Mouse (Mus musculus): ENCODE measurements around the gene Itk.
A peak's percentile ranks its signal among the peaks of the same experiment; 100 is the strongest.

Gene Itk

DNA sequence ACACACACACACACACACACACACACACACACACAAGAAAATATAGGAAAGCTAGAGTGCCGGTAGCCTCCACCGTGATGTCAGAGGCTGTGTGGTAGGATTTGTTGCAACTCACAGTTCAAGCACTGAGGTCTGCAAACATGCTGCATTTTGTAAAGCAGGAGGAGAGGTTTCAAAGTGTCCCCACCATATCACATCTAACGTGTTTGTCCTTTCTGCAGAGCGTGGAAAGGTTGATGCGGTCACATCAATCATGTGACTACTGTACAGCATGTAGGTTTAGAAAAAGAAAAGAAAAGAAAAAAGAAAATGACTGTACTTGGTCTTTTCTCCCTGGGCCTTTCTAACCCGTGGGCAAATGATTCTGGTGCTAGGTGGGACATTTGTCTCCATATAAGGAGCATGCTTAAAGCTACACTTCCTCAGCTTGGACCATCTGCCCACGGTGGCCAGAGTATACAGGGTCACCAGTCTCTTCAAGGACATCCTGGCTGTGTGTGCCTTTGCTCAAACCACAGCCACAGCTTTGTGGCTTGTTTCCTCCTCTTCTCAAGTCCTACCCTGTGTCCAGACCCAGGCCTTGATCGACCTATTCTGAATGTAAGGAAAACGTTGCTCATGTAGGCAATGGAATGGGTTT lies 83.3 kb downstream of the Itk start:
- DNase-seq = peak in 1 of 2 experiments; percentile 25

DNA sequence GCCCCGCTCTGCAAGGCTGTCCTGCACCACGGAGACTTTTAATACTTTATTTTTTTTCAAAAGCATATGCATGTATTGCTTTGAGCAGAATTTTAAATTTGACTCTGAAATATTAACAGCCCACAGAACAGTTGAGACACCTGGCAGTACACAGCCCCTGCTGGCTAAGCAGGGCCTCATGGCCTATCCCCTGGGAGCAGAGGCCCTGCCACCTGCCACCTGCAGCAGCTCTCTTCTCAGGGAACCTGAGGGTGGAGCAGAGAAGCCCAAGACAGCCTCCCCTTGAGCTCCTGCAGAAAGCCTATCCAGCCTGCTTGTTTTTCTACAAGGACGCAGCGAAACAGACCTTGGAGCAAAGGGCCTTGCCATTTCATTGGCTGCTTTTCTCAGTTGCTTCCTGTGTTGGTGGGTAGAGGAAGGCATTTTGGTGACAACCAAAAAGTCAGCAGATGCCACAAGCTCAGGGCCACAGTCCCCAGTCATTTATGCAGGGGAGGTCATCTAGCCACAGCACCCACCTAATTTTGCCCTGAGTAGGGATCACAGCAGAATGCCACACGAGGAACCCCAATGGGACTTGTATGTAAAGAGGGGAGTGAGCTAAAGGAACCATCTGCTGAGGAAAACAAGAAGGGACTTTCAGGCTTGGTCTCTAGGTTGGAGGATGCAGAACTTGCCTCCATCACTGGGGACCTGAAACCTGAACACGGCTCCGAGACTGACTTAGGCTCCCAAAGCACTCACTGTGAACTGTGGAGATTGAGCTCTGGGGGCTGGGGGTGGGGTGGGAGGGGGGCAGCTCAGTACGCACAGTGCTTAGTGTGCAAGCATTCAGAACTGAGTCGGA lies 84.2 kb downstream of the Itk start:
- DNase-seq = peak in 1 of 2 experiments; percentile 23

DNA sequence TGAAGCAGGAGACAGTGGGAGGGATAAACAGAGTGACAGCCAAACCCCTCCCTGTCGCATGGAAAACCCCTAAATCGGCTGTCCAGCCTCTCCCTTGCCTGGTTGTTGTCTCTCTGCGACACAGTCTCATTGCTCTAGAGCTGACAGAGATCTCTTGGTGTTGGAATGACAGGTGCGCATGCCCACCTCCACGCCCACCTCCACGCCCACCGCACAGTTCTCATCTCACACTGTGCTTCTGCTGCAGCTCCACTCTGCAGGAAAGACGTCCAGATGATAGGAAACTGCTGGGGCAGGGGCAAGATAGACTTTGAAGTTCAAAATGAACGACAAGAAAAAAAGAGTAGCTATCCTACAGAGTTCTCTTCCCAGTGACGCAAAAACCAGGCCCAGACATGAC lies 85.2 kb downstream of the Itk start:
- DNase-seq = no peak

DNA sequence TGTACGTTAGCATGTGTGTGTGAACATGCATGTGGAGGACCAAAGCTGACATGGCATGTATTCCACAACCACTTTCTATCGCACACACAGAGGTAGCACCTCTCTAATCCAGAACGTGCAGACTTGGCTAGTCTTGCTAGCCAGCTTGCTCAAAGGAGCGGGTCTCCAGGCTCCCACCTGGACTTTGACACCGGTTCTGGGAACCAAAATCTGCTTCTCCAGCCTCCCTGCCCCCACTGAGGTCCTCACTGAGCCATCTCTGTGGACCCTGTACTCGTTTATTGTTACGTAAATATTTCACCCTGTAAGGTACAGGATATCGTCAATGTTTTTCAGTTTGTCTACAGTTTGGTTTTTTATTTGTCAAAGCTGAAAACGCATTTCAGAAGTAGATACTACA lies 86.8 kb downstream of the Itk start:
- DNase-seq = peak; percentile 60 to 82

DNA sequence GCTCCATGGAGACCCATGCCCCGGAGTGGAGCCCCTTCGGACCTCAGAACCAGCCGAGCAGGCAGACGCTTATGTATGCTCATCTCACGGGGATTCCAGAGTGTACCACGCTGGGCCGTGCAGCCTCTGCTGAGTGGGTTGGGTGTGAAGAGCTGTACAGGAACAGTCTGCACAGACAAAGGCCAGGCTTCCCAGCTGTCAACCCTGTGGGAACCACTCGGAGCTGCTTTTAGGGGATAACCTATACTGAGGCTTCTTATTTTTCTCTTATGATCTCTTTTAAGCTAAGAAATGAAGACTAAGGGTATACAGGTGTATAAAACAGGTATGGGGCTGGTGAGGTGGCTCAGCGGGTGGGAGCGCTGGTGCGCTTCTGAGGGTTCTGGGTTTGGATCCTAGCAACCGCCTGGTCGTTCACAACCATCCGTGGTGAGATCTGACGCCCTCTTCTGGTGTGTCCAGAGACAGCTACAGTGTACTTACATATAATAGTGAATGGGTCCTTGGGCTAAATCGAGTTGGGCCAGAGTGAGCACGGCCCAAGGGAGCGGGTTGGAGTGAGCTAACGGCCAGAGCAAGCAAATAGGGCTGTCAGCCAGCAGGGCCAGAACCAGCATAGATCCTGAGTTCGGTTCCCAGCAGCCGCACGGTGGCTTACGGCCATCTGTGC lies 87.6 kb downstream of the Itk start:
- DNase-seq = no peak

DNA sequence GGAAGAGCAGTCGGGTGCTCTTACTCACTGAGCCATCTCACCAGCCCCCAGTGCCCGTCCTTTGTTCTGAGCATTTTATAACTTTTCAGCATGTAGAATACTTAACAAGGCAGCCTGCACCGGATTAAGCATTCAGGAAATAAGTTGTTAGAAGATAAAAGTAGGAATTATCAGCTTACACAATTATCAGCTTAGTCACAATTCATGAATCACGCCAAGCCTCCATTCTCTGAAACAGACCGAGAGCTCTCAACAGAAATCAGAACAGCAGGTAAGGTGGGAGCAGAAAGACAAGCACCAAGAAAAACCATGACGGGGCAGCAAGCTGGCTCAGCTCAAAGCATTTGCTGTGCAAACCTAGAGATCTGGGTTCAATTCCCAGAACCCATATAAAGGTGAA lies 89.4 kb downstream of the Itk start:
- DNase-seq = no peak

DNA sequence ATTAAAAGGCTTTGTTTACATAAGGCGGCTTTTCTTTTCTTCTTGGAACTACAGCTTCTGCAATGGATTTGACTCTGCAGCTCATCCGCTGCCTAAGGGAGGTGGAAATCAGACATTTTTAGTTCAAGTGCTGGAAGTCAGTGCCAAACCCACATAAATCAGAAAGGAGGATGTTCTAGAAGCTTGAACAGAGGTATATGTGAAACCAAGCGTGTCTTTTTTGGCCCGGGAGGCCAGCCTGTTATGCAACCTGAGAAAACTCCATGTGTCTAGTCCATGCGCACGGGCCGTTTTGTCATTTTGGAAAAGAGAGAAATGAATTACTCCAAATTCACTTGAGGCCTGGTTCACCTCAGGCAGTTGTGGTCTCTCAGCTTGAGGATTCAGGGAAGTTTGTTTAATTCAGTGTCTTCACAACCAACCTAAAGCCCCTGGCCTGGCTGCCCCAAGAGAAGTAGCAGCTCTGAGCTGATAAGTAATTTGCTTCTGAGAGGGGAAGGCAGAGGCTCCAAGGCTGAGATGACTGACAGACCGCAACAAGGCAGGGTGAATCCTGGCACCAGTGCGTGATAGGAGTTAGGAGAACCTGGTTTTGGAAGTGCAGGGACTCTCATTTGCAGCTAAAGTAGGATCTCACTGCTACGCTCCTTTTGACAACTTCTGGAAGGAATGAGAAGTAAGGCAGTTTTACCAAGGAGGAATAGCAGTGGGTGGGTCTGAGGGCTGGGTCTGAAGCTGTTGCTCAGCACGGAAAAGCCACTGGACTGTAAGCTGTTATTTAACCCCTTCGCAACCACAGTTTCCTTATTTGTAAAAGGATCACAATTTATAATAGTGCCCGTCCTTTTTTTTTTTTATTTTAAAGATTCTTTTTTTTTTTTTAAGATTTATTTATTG lies 90.2 kb downstream of the Itk start:
- peak; percentile 66 to 79 for DNase-seq

DNA sequence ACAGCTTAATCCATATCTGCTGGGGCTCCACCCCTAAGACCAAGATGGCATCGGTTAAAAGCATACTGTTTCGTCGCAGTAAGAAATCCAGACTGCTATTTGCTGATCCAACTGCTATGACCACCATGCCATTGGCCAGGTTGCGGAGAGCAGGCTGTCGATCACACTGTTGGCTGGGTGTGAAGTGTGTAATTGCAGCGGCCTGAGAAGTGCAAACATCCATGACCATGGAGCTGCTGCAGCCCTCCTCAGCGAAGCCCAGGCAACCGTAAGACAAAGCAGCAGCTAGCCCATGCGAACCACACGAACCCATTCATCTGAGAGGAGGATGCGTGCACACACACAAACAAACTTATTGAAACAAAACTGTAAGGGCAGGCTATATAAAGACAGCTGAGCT lies 94.9 kb downstream of the Itk start:
- DNase-seq = peak in 1 of 2 experiments; percentile 44

DNA sequence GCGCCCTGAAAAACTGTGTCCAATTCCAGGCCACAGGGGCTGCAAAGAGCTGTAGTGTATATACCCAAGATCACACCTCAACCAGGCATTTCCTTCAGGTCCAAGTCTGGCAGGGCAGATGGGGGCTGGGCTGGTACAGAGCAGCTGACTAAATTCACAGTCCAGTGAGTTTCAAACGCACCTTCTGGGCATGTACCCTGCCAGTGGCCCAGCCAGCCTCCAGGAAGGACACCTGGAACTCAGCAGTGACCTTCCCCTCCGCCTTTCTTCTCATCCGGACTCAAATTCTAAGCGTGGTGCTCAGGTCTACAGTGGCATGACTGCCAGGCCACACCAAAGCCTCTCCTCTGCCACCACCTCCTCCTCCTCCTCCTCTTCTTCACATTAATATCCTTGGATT lies 95.8 kb downstream of the Itk start:
- peak; percentile 87 to 95 for DNase-seq

DNA sequence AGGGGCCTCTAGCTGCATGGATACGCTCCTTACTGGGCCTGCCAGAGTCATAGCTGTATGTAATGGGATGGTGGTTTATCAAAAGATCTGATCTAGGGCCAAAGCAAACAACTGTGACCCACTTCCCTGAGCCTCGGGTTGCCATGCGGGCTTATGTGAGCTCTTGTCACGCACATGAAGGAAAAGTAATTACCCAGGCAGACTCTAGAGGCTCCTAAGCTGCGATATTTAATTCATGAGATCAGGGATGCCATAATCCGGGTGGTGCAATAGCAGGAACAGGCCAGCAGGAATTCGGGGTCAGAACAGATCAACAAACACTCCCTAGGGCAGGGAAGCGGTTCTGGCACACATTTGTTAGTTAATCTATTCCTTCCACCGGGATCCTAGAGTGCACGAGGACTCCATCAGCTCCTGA lies 98.3 kb downstream of the Itk start:
- DNase-seq = peak; percentile 64 to 84

DNA sequence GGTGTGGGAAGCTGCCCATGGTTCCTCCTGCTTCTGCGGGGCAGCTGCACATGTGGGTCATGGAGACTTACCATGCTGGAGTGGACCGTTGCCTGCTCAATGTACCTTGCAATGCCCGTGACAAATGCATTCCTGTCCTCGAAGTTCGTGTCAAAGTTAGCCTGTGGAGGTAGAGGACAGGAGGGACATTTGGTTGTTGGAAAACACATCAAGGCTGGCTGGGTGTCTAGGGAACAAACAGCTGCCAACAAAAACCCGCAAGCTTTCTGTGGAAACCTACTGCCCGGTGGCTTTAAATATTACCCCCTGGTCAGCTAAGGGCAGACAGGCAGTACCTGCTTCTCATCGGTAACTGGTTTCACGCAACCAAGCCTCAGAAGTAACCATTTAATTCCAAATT lies 99.8 kb downstream of the Itk start:
- peak; percentile 62 to 85 for DNase-seq

DNA sequence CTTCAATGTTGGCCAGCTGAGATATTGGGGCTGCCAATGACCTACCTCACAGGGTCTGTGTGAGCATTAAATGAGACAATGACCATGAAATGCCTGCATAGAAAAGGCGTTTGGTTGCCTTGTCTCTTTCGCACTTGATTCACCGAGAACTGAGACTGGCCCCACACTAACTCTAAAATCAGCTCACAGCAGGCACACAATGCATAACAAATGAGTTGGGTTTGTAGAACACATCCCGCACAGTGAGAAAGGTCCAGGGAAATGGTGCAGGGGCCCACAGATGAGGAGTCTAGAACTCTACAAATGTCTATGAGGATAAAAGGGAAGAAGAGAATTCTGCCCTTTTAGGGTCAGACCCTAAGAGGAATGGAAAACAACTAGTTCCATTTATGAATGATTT lies 100.3 kb downstream of the Itk start:
- peak in 1 of 2 experiments; percentile 11 for DNase-seq

DNA sequence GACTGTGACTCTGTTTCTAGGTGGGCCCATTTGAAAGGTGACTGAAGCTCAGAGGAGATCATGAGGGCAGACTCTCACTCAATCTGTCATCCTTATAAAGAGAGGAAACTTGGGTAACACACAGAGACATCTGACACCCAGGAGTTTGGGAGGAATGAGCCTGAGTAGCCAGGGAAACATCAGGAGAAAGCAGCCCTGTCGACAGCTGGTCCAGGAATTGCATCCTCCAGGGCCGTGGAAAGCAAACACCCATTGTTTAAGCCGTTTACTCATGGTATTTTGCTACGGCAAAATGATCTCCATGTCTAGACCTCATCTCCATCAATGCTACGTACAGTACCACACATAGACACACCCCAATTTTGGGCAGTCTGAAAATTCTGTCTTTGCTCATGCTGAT lies 101.2 kb downstream of the Itk start:
- peak in 1 of 2 experiments; percentile 15 for DNase-seq

DNA sequence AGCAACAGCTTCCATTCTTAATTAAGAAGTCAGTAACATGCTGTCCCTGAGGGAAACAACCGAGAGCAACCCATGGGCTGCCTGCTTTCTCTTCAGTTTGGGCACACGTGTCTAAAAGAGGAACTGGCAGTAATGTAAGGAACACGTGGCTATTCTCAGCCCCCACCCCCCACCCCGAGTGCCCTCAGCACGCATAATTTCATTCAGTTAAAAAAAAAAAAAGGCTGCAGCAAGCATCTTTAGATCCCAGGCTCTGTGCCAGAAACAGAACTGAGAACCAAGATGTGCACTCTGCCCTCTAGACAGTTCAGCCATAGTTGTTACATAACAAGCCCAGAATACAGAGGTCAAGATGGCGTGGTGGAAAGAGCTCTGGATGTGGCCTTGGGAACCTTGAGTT lies 102.5 kb downstream of the Itk start:
- DNase-seq = peak; percentile 85 to 87

DNA sequence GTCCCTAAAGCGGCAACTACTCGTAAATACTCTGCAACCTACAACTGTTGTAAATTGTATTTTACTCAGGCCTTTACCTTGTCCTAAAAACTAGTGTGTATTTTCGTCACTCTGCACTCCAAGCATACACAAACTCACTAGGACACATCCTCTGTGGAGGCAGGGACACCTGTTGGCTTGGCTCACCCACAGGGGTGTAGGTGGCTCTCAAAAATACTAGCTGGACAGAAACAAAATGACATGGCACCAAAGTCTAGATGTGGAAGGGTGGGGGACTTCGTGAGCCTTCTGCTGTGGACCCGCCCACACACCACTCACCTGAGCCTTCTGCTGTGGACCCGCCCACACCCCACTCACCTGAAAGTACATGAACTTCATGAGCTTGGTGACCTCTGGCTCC lies 105.5 kb downstream of the Itk start:
- peak in 1 of 2 experiments; percentile 36 for DNase-seq

DNA sequence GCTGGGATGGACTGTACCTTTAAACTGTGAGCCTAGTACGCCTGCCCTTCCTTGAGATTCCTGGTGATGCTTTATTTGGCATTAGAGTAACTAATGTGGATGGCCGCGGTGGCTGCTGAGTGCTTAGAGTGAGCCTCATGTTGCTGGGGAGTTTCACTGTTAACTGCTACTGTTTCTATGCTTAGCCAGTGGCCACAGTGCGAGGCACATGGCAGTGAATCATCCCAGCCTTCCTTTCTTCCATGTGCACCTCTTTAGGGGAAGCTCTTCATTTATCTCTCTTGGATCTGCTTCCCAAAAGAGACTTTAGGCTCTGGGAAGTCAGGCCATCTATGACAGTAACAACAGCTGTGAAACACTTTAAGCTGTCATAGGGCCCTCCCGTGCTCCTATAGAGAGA lies 106.7 kb downstream of the Itk start:
- peak in 1 of 2 experiments; percentile 31 for DNase-seq

DNA sequence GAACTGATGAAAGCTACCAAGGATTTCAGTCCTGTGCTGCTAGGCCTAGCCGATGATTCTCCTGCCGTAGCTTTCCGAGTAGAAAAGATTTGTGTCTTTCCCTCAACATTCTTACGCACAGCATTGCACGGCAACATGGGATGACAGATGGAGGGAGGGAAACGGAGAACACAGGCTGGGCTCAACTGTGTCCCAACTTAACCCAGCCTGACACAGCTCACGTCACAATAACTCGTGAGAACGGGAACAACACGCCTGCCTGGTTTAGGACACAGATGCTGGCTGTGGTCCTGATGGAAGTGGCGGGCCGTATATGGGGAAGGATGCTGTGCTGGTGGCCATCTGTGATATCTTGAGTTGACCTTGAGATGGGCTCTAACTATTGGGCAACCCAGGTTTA lies 110.6 kb downstream of the Itk start:
- DNase-seq = no peak

DNA sequence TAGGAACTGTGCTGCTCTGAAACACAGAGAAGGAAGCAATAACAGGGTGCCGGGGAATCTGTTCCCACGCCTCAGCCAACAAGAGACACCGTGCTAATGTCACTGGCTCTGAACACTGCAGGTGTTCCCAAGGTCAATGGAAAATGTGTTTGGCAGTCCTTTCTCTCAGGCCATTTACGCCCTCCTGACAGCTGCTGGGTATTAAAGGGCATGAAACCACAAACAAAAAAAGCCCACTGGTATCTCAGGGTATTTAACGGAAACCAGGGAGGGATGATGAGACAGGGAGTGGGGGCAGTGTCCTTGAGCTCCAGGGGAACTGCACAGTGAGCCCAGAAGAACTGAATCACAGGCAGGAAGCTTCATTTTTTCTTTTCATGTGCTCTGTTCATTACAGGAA lies 111.2 kb downstream of the Itk start:
- peak in 1 of 2 experiments; percentile 52 for DNase-seq

DNA sequence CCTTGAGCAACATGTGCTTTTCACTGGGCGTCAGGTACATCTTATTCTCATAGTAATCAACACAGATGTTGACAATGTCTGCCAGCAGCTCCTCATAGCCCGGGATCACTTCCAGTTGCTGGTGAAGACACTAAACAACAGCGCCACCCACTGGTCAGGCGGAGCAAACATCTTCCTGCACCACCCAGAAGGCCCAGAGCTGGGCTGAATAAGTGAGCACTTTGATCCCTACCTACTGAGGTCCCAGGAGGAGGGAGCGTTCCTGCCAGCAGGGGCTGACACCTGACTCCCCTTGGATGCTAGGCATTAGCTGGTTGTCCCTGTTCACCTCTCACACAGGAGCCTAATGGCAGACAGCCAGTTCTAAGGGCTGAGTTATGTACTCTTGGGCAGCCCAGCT lies 112.5 kb downstream of the Itk start:
- peak; percentile 52 to 86 for DNase-seq

DNA sequence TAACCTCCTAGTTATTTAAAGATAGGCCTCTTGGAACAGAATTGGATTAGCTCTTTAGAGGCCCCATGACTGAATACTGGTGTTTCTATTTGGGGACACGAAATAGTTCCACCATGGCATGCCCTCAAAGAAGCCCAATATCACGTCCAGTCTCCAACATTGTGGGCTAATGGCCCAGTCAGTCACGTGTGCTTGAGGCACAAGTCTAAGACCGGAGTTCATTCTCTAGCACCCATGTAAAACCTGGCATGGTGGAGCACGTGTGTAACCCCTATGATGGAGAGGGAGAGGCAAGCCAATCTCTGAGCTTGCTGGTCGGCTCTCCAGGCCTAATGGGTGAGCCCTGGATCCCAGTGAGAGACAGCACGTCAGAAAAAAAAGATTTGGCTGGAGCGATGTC lies 113.1 kb downstream of the Itk start:
- peak in 1 of 2 experiments; percentile 36 for DNase-seq

DNA sequence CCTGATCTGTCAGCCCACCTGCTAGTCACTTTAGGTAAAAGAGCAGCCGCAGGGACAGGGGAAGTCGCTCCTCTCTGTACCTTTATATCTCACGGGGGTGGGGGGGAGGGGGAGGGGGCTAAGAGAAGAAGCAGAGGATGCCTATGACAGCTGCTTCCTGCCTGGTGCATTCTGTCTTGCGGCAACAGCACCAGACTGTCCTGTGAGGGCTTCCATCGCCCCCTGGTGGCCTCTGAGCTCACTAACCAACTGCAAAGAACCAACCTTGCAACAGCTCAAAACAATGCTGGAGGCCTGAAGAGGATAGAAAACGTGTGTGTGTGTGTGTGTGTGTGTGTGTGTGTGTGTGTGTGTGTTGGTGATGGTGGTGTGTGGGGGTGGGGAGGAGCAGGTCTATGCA lies 114.0 kb downstream of the Itk start:
- peak; percentile 83 to 89 for DNase-seq
